Mouse (Mus musculus) retina, adult 2 months (tissue): ENCODE results near the gene Kdm2a.

Source experiments
- DNase-seq: peaks from one replicate; pipeline ENCODE4 v3.0.0-alpha.2; 2012; ENCODE audit warnings: low read depth, low spot score

Kdm2a gene

GRCm38 (mm10) chr19:4299574-4300270, 98.4 kb downstream of the Kdm2a start:
- no peak for DNase-seq

- no peak for DNase-seq
Observed at GRCm38 (mm10) chr19:4299126-4299525, 99.0 kb downstream of the Kdm2a start.

GRCm38 (mm10) chr19:4298322-4299121, 99.6 kb downstream of the Kdm2a start:
- no peak for DNase-seq

DNA sequence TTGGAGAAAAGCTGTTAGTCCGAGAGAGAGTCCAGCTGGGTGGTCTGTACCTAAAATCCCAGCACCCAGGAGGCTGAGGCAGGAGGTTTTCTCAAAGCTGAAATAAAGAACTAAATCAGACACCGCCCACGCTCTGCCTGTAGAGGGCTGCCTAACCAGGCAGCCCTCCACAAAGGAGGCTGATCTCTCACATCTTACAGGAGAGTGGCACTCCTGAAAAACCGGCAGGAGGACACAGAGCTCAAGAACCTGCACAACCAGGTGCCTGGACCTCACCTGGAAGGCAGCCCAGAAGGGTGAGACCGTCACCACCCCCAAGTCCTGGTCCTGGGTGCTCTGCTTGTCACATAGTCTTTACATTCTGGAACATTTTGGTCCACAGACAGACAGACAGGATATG, 100.2 kb downstream of the Kdm2a start:
- DNase-seq: no peak

DNA sequence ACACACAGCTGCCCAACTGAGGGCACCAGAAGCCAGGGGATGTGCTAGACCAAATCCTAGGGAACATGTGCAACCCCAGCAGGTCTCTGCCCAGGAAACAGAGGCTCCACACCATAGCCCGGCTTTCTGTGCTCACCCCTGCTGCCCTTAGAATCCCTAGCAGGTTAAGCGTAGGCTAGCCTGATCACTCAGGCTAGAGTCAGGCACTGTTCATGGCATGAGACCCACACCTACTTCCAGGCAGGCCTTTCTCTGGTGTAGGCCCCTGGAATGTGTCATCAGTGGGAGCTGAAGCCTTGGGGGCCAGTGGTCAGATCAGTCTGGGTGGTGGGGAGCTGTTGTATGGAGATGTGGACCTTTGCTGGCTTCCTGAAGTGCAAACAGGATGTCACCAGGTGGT, 101.5 kb downstream of the Kdm2a start:
- no peak for DNase-seq

- DNase-seq: no peak
Observed at GRCm38 (mm10) chr19:4295391-4295790, 102.7 kb downstream of the Kdm2a start.

- DNase-seq: no peak
Observed at GRCm38 (mm10) chr19:4294381-4295097, 103.5 kb downstream of the Kdm2a start.

GRCm38 (mm10) chr19:4291161-4291560, 106.9 kb downstream of the Kdm2a start:
- DNase-seq: no peak

DNA sequence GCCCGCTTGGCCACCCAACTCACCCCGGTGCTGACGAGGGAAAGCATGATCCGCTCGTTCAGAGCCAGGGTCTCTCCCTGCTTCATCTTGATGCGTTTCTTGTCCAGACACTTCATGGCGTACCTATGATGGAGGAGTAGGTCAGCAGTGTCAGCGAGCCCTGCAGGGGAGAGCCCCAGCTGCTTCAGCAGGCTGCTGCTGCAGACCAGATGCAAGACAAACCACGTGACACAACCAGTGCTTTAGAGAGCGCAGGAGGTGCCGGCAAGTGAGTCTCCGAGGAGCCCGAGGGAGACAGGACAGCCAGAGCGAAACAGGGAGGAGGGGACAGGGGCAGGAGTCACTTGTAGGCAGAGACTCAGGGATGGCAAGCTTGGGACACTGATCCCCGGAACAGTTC, 107.3 kb downstream of the Kdm2a start:
- no peak for DNase-seq

DNA sequence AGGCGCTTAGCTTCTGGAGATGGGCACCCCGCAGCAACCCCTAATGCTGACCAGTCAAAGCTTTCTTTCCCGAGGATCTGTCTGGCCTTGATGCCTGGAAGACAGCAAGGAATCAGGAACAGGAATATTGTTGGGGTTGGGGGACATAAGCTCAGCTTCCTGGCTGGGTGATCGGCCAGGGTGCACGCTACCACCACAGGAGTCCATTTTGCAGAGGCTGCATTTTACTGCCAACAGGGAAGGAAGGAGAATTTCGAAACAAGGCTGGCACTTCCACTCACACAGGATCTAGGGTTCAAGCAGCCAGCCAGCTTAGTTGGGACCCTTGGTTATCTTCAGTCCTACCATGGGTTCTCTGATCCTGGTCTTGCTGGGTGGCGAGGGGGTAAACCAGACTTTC, 114.4 kb downstream of the Kdm2a start:
- no peak for DNase-seq

- no peak for DNase-seq
Observed at GRCm38 (mm10) chr19:4282898-4283553, 115.1 kb downstream of the Kdm2a start, which contains the start of gene Ankrd13d. TSS of gene Ankrd13d (minus strand) at chr19:4283137.

- DNase-seq: no peak
Observed at GRCm38 (mm10) chr19:4280425-4280824, 117.7 kb downstream of the Kdm2a start.

DNA sequence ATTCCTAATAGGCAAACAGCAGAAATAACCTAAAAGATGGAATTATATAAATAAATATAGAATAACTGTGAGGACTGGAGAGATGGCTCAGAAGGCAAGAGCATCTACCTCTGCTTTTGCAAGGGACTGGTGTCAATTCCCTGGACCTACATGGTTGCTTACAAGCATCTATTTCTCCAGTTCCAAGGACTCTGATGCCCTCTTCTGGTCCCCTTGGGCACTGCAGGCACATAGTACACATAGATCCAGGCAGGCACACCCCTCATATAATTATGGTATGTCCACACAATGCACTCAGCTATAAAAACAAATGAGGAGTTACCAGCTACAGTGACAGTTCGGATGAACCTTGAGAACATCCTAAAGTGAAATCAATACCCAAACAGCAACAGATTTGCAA, 118.6 kb downstream of the Kdm2a start:
- DNase-seq: no peak

DNA sequence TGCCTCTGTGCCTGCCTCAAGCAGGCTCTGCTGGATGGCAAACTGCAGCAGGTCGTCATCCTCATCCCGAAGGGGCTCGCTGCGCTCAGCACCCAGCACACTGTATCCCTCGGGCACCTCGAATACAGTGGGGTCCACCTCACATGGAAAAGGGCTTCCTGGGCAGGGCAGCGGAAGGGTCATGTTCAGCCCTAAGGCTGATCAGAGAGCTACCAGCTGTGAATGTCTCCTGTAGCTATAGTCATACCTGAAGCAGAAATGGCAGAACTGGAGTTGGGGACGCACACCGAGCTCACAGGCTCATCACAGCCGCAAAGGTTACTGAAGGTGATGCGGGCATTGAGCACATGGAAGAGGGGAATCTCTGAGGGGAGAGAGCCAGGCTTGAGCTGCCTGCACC, 127.1 kb downstream of the Kdm2a start:
- no peak for DNase-seq

GRCm38 (mm10) chr19:4270187-4270586, 127.9 kb downstream of the Kdm2a start:
- DNase-seq: no peak

DNA sequence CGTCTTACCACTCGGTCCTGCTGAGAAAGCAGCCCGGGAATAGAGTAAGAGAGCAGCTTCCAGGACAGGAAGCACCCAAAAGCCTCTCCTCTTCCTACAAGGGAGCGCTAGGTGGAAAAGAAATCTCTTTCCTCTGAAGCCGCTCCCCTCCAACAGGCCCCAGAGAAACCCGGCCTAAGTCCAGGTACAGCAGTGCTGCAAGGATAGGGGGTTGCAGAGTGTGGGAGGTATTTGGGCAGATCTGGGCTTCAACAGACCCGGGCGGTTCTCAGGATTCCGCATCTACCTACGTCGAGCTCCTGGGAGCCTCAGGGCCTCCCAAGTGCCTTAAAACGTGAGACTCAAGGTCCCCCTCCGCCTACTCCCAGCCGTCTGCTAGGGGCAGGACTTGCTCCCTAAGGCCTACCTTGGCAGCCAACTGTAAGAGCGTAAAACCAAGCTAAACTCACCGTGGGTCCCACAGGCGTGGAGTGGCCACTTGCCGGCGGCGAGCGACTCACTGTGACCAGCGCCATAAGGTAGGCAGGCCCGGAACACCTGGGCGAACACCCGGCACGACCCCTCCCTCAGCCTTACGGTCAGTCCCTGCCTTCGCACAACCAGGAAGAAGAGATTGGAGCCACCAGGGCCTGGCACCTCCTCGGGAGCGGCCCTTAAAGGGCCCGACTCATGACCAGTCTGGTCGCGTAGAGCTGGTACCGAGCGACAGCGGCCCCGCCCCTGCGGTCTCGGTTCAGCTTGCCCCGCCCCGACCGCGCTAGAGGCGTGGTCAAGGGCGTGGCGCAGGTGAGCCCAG, 129.3 kb downstream of the Kdm2a start, which contains the start of gene Ssh3:
Gene Ssh3 (minus strand): TSS at position 615 of the 796 bp plus-strand sequence.
- no peak for DNase-seq

DNA sequence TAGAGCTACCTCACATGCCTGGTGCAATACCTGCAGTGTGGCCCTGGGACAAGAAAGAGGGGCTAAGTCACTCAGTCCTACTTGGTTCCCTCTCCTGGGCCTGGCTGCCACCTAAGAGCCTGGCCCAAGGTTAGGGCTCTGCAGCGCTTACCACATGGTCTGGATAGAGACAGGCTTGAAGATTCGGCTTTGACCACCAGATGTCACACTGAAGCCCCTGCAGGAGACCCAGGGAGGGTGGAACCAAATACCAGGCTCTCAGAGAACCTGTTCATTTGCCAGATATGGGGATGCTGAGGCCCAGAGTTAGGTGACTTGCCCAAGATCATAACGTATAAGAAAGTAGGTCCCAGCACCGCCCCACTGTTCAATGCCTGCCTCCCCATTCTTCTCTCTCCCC, 132.1 kb downstream of the Kdm2a start:
- no peak for DNase-seq
